Mouse (Mus musculus) liver, embryonic 14.5 days (tissue): ENCODE measurements at regions not wholly inside any gene's neighbourhood (a gene's known extent, or its start where the extent isn't known, plus 50 kb on each side); places are given as distances from the start of the nearest gene placed in this dataset.

Experiments used
- ATAC-seq: fragments of 200-750 bp; cut with Nextera tagmentation; 2 replicates; pipeline ENCODE4 v1.8.0; 2017; ENCODE audit warnings: moderate number of reproducible peaks, mild to moderate bottlenecking, moderate library complexity; ENCODE audit not compliant: insufficient read depth
- DNase-seq, 3 experiments: peaks; one replicate each; pipeline ENCODE4 v3.0.0-alpha.2; 2012 to 2013; ENCODE audit warnings: low read depth in 3 of 3, low spot score in 3 of 3
- H3K27ac ChIP-seq: fragments of 300-500 bp; sonication (generic); 2 replicates; pipeline ENCODE4 v1.5.1; 2014; ENCODE audit warnings: moderate library complexity, mild to moderate bottlenecking, control low read depth, inconsistent platforms
- H3K27me3 ChIP-seq: fragments of 300-500 bp; sonication (generic); 2 replicates; pipeline ENCODE4 v1.6.1; 2014; ENCODE audit warnings: mild to moderate bottlenecking, low read length, moderate library complexity; ENCODE audit not compliant: control insufficient read depth, insufficient read depth
- H3K36me3 ChIP-seq: fragments of 300-500 bp; sonication (generic); replicated peaks from 2 replicates; pipeline ENCODE4 v1.6.1; 2014; ENCODE audit warnings: low read depth; ENCODE audit not compliant: control insufficient read depth, insufficient read depth
- H3K4me1 ChIP-seq, 2 experiments: fragments of 200-500 bp in 1 of 2; fragments of 300-500 bp in 1 of 2; sonication (generic) in 1 of 2; replicated peaks; 2 replicates each; pipeline ENCODE4 v1.6.1; 2012 to 2014; ENCODE audit warnings: antibody characterized with exemption in 1 of 2, inconsistent platforms in 1 of 2, low read length in 1 of 2; ENCODE audit not compliant: control insufficient read depth in 2 of 2, insufficient read depth in 2 of 2
- H3K4me2 ChIP-seq: fragments of 300-500 bp; sonication (generic); 2 replicates; pipeline ENCODE4 v1.6.1; 2014; ENCODE audit warnings: low read depth, mild to moderate bottlenecking, control low read depth, moderate library complexity
- H3K4me3 ChIP-seq, 2 experiments: fragments of 200-500 bp in 1 of 2; fragments of 300-500 bp in 1 of 2; sonication (generic) in 1 of 2; 2 replicates each; pipeline ENCODE4 v1.5.1; 2012 to 2014; ENCODE audit warnings: low read depth in 2 of 2, low read length in 2 of 2, mild to moderate bottlenecking in 2 of 2, control low read depth in 1 of 2, inconsistent platforms in 1 of 2, moderate library complexity in 1 of 2; ENCODE audit not compliant: insufficient read depth in 1 of 2
- H3K9ac ChIP-seq: fragments of 300-500 bp; sonication (generic); replicated peaks from 2 replicates; pipeline ENCODE4 v1.6.1; 2014; ENCODE audit warnings: mild to moderate bottlenecking, control low read depth, moderate library complexity
- H3K9me3 ChIP-seq: fragments of 300-500 bp; sonication (generic); 2 replicates; pipeline ENCODE4 v1.6.1; 2016; ENCODE audit warnings: low read length, mixed read lengths; ENCODE audit not compliant: control insufficient read depth
- CTCF ChIP-seq: IDR thresholded peaks from 2 replicates; pipeline ENCODE4 v1.5.1; 2016; ENCODE audit warnings: antibody characterized with exemption, low read depth, control low read depth
- EP300 ChIP-seq: IDR thresholded peaks from 2 replicates; pipeline ENCODE4 v1.6.1; 2016; ENCODE audit warnings: antibody characterized with exemption, low read depth
- WGBS: fragments of 180-500 bp; shearing (Covaris S2); extraction: QIAGEN DNeasy Blood & Tissue Kit; methylation state at CpG from one replicate; pipeline ENCODE4 v1.1.7; 2014; ENCODE audit not compliant: insufficient replicate concordance; 5-methylcytosine and 5-hydroxymethylcytosine counted together

DNA sequence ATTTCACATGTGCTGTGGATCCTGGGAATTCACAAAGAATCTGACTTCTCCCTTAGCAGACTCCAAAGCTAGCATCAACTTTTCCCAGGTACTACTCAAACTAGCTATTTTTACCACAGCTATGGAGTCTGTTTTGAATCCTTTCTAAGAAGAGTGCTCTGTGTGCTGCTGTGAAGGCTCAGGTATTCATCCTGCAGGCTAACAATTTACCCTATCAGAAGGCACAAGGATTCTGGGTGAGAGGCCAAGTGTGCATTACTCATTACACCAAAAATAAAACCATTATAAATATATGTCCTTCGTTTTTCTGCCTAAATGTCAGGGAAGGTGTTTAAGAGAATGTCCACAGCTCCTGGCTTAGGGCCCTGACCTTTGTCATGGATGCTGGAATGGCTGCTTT lies 353.2 kb upstream of the Negr1 start:
- Histone ChIP-seq H3K36me3 (no peaks in the 10 kb centered on the region), H3K27me3 (no peaks in the 10 kb centered on the region), H3K4me3 (no peak overlapping the region), H3K4me1 (no peaks in the 10 kb centered on the region), H3K27ac (no peak overlapping the region), H3K9me3 (no peaks in the 10 kb centered on the region), H3K4me2 (no peak overlapping the region), H3K9ac (no peak overlapping the region)
- WGBS: 7% methylated on average over 1 of the region's 1 CpGs
- ATAC-seq (no peak), DNase-seq (no peak)
- TF ChIP-seq CTCF (no peak), EP300 (no peak)

DNA sequence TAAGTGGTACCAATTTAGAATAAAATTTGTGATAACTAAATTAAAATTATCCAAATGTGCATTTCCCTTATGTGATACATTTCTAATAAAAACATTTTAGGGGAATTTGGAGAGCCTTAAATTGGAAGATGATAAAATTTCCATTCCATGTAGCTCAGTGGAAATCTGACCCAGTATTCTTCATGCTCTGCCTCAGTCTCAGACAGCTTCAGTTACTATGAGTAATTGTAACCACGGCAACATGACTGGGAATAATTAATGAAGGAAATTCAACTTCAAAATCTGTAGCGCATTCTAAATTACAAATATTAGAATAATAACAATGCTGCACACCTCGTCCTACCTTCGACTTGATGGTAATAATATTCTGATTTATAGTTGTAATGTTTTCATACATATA lies 350.8 kb upstream of the Negr1 start:
- no peak for DNase-seq
- TF ChIP-seq CTCF (no peak), EP300 (no peak)
- no peak for ATAC-seq
- no peaks in the 10 kb centered on the region for H3K9me3 ChIP-seq
- no peak overlapping the region for H3K27ac ChIP-seq
- H3K4me2 ChIP-seq: no peak overlapping the region
- no peaks in the 10 kb centered on the region for H3K36me3 ChIP-seq
- no peak overlapping the region for H3K4me3 ChIP-seq
- H3K9ac ChIP-seq: no peak overlapping the region
- no peaks in the 10 kb centered on the region for H3K27me3 ChIP-seq
- H3K4me1 ChIP-seq: no peaks in the 10 kb centered on the region
- 68% methylated on average over 4 of the region's 4 CpGs for WGBS

GRCm38 (mm10) chr3:156214823-156215222 lies 346.8 kb upstream of the Negr1 start:
- no peaks in the 10 kb centered on the region for H3K36me3 ChIP-seq
- no peak overlapping the region for H3K4me3 ChIP-seq
- WGBS: 56% methylated on average over 1 of the region's 1 CpGs
- H3K9ac ChIP-seq: no peak overlapping the region
- no peak overlapping the region for H3K27ac ChIP-seq
- TF ChIP-seq CTCF (no peak), EP300 (no peak)
- ATAC-seq (no peak), DNase-seq (no peak)
- no peaks in the 10 kb centered on the region for H3K9me3 ChIP-seq
- H3K27me3 ChIP-seq: no peaks in the 10 kb centered on the region
- no peak overlapping the region for H3K4me2 ChIP-seq
- no peaks in the 10 kb centered on the region for H3K4me1 ChIP-seq

GRCm38 (mm10) chr3:156232111-156232510 lies 329.5 kb upstream of the Negr1 start:
- WGBS: 66% methylated on average over 2 of the region's 2 CpGs
- H3K36me3 ChIP-seq: no peaks in the 10 kb centered on the region
- ATAC-seq (no peak), DNase-seq (no peak)
- no peak overlapping the region for H3K9ac ChIP-seq
- H3K4me1 ChIP-seq: no peaks in the 10 kb centered on the region
- no peaks in the 10 kb centered on the region for H3K27me3 ChIP-seq
- H3K4me2 ChIP-seq: no peak overlapping the region
- no peak overlapping the region for H3K4me3 ChIP-seq
- H3K27ac ChIP-seq: no peak overlapping the region
- no peaks in the 10 kb centered on the region for H3K9me3 ChIP-seq
- no peak for TF ChIP-seq CTCF

DNA sequence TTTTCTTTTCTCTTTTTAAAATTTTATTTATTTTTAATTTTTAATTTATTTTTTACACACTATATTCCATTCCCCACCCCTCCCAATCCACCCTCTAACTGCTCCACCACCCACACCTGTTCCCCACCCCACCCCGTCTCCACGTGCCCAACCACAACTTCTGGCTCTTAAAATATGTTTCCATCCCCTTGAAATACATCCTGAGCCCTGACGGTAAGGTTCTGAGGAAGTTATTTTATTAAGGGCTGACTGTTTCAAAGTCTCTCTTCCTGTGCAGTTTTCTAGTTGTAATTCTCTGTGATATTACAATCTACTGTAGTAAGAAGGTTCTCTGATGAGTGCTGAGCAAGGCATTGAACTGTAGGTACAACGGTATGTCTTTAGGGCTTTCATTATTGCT lies 325.6 kb upstream of the Negr1 start:
- Histone ChIP-seq H3K4me2 (no peak overlapping the region), H3K27ac (no peak overlapping the region), H3K9ac (no peak overlapping the region), H3K9me3 (no peaks in the 10 kb centered on the region), H3K27me3 (no peaks in the 10 kb centered on the region), H3K4me1 (no peaks in the 10 kb centered on the region), H3K36me3 (no peaks in the 10 kb centered on the region), H3K4me3 (no peak overlapping the region)
- DNase-seq: no peak
- TF ChIP-seq EP300: no peak
- no peak for TF ChIP-seq CTCF
- ATAC-seq: no peak
- WGBS: 51% methylated on average over 4 of the region's 4 CpGs
